Mouse (Mus musculus) heart, embryonic 16.5 days (tissue): Measurements from ENCODE around the gene Gli3. TPM values are rescaled to one million over a fixed set of nuclear protein-coding genes. Genes with fewer than 3 reads are reported as not detected.

Source experiments
- ATAC-seq: fragments of 200-750 bp; cut with Nextera tagmentation; replicated peaks from 2 replicates; pipeline ENCODE4 v1.8.0; 2017; ENCODE audit warnings: moderate number of reproducible peaks; ENCODE audit not compliant: insufficient read depth, low FRiP score; ENCODE audit errors: extremely low read depth
- H3K27ac ChIP-seq: fragments of 300-500 bp; sonication (generic); 2 replicates; pipeline ENCODE4 v1.5.1; 2014; ENCODE audit warnings: mild to moderate bottlenecking, low read length, control low read depth, moderate library complexity
- H3K27me3 ChIP-seq: fragments of 300-500 bp; sonication (generic); 2 replicates; pipeline ENCODE4 v1.6.1; 2014; ENCODE audit warnings: low read length, mixed read lengths; ENCODE audit not compliant: control insufficient read depth, insufficient read depth
- H3K36me3 ChIP-seq: fragments of 300-500 bp; sonication (generic); 2 replicates; pipeline ENCODE4 v1.6.1; 2014; ENCODE audit not compliant: control insufficient read depth, insufficient read depth
- H3K4me1 ChIP-seq: fragments of 300-500 bp; sonication (generic); 2 replicates; pipeline ENCODE4 v1.6.1; 2014; ENCODE audit warnings: low read length, mixed read lengths; ENCODE audit not compliant: control insufficient read depth, insufficient read depth
- H3K4me2 ChIP-seq: fragments of 300-500 bp; sonication (generic); 2 replicates; pipeline ENCODE4 v1.6.1; 2014; ENCODE audit warnings: low read depth, mild to moderate bottlenecking, control low read depth, low read length
- H3K4me3 ChIP-seq: fragments of 300-500 bp; sonication (generic); 2 replicates; pipeline ENCODE4 v1.5.1; 2014; ENCODE audit warnings: mild to moderate bottlenecking, control low read depth, low read length
- H3K9ac ChIP-seq: fragments of 300-500 bp; sonication (generic); 2 replicates; pipeline ENCODE4 v1.6.1; 2014; ENCODE audit warnings: low read length, control low read depth
- H3K9me3 ChIP-seq: fragments of 300-500 bp; sonication (generic); replicated peaks from 2 replicates; pipeline ENCODE4 v1.6.1; 2016; ENCODE audit warnings: low read length; ENCODE audit not compliant: control insufficient read depth
- WGBS: fragments of 180-500 bp; shearing (Covaris S2); extraction: QIAGEN DNeasy Blood & Tissue Kit; methylation state at CpG from one replicate; pipeline ENCODE4 v1.1.7; 2014; 5-methylcytosine and 5-hydroxymethylcytosine counted together
- polyA plus RNA-seq: library from polyadenylated mRNA; unstranded; fragments of >200 nt; fragmentation: Nextera tagmentation; extraction: Ambion mirVana; gene quantifications from 2 replicates; pipeline ENCODE4 v1.2.1, GENCODE M21; 2015

The Gli3 gene
- polyA plus RNA-seq, 1 experiment from 2014 or later = 4.3 TPM

GRCm38 (mm10) chr13:15681530-15681929, 218.5 kb downstream of the Gli3 start:
- no peak overlapping the region for H3K9ac ChIP-seq
- no peak for ATAC-seq
- 97% methylated on average over 1 of the region's 1 CpGs for WGBS

GRCm38 (mm10) chr13:15683006-15683405, 220.0 kb downstream of the Gli3 start:
- H3K27ac ChIP-seq = no peak overlapping the region
- H3K4me2 ChIP-seq = no peak overlapping the region
- no peaks in the 10 kb centered on the region for H3K9me3 ChIP-seq
- 42% methylated on average over 1 of the region's 1 CpGs for WGBS
- no peak for ATAC-seq
- H3K4me3 ChIP-seq = no peak overlapping the region
- no peaks in the 10 kb centered on the region for H3K4me1 ChIP-seq
- H3K36me3 ChIP-seq = no peaks in the 10 kb centered on the region
- peaks cover 3% of the 10 kb centered on the region; the same call in 1 of the 2 replicates for H3K27me3 ChIP-seq
- H3K9ac ChIP-seq = no peak overlapping the region

More at GRCm38 (mm10) chr13:15681530-15681929, 218.5 kb downstream of the Gli3 start:
- H3K27me3 ChIP-seq = peaks cover 5% of the 10 kb centered on the region; the same call in 1 of the 2 replicates
- H3K9me3 ChIP-seq = no peaks in the 10 kb centered on the region
- no peak overlapping the region for H3K4me2 ChIP-seq
- H3K36me3 ChIP-seq = no peaks in the 10 kb centered on the region
- H3K4me3 ChIP-seq = no peak overlapping the region
- H3K4me1 ChIP-seq = no peaks in the 10 kb centered on the region
- H3K27ac ChIP-seq = no peak overlapping the region

GRCm38 (mm10) chr13:15688074-15688825, 225.2 kb downstream of the Gli3 start:
- Histone ChIP-seq H3K4me3 (no peak overlapping the region), H3K4me1 (no peaks in the 10 kb centered on the region), H3K27ac (no peak overlapping the region), H3K27me3 (no peaks in the 10 kb centered on the region), H3K36me3 (no peaks in the 10 kb centered on the region), H3K9ac (no peak overlapping the region), H3K9me3 (no peaks in the 10 kb centered on the region), H3K4me2 (no peak overlapping the region)
- 65% methylated on average over 6 of the region's 6 CpGs for WGBS
- no peak for ATAC-seq

- no peaks in the 10 kb centered on the region for H3K4me1 ChIP-seq
- no peak for ATAC-seq
- no peaks in the 10 kb centered on the region for H3K9me3 ChIP-seq
- H3K27me3 ChIP-seq = no peaks in the 10 kb centered on the region
- H3K36me3 ChIP-seq = no peaks in the 10 kb centered on the region
- no peak overlapping the region for H3K4me2 ChIP-seq
- WGBS = 79% methylated on average over 5 of the region's 5 CpGs
- H3K4me3 ChIP-seq = no peak overlapping the region
- no peak overlapping the region for H3K9ac ChIP-seq
- no peak overlapping the region for H3K27ac ChIP-seq
These were observed 225.9 kb downstream of the Gli3 start for GRCm38 (mm10) chr13:15688826-15689501.

GRCm38 (mm10) chr13:15691751-15692464, 228.9 kb downstream of the Gli3 start:
- Histone ChIP-seq H3K4me1 (no peaks in the 10 kb centered on the region), H3K27me3 (no peaks in the 10 kb centered on the region), H3K4me2 (no peak overlapping the region), H3K9me3 (no peaks in the 10 kb centered on the region), H3K4me3 (no peak overlapping the region), H3K27ac (no peak overlapping the region), H3K9ac (no peak overlapping the region), H3K36me3 (no peaks in the 10 kb centered on the region)
- WGBS = 47% methylated on average over 5 of the region's 5 CpGs
- no peak for ATAC-seq

- Histone ChIP-seq H3K27me3 (no peaks in the 10 kb centered on the region), H3K36me3 (no peaks in the 10 kb centered on the region), H3K4me1 (no peaks in the 10 kb centered on the region), H3K4me2 (no peak overlapping the region), H3K27ac (no peak overlapping the region), H3K4me3 (no peak overlapping the region), H3K9me3 (no peaks in the 10 kb centered on the region), H3K9ac (no peak overlapping the region)
- ATAC-seq = no peak
These were observed 229.4 kb downstream of the Gli3 start for GRCm38 (mm10) chr13:15692465-15692809.

- no peaks in the 10 kb centered on the region for H3K4me1 ChIP-seq
- no peak overlapping the region for H3K27ac ChIP-seq
- no peak overlapping the region for H3K9ac ChIP-seq
- WGBS = 75% methylated on average over 4 of the region's 4 CpGs
- no peak overlapping the region for H3K4me2 ChIP-seq
- no peak overlapping the region for H3K4me3 ChIP-seq
- H3K36me3 ChIP-seq = no peaks in the 10 kb centered on the region
- no peaks in the 10 kb centered on the region for H3K9me3 ChIP-seq
- no peaks in the 10 kb centered on the region for H3K27me3 ChIP-seq
- ATAC-seq = no peak
These were observed 235.2 kb downstream of the Gli3 start for GRCm38 (mm10) chr13:15698284-15698683.

- ATAC-seq = no peak
- Histone ChIP-seq H3K27me3 (no peaks in the 10 kb centered on the region), H3K9me3 (no peaks in the 10 kb centered on the region), H3K27ac (no peak overlapping the region), H3K36me3 (no peaks in the 10 kb centered on the region), H3K4me3 (no peak overlapping the region), H3K4me1 (no peaks in the 10 kb centered on the region), H3K9ac (no peak overlapping the region), H3K4me2 (no peak overlapping the region)
- WGBS = 79% methylated on average over 6 of the region's 6 CpGs
These were observed 236.1 kb downstream of the Gli3 start for GRCm38 (mm10) chr13:15699116-15699515.

GRCm38 (mm10) chr13:15704669-15705068, 241.6 kb downstream of the Gli3 start:
- peaks cover 7% of the 10 kb centered on the region for H3K4me1 ChIP-seq

More at GRCm38 (mm10) chr13:15704669-15705068, 241.6 kb downstream of the Gli3 start:
- no peak overlapping the region for H3K4me2 ChIP-seq
- no peak overlapping the region for H3K27ac ChIP-seq
- H3K4me3 ChIP-seq = no peak overlapping the region
- H3K27me3 ChIP-seq = no peaks in the 10 kb centered on the region
- no peak for ATAC-seq
- H3K36me3 ChIP-seq = no peaks in the 10 kb centered on the region
- 76% methylated on average over 8 of the region's 8 CpGs for WGBS
- H3K9ac ChIP-seq = no peak overlapping the region
- H3K9me3 ChIP-seq = no peaks in the 10 kb centered on the region
